Mouse (Mus musculus) megakaryocyte, embryonic 14.5 days (primary cell): ENCODE measurements around the gene Ehd2. TPM values are rescaled to one million over a fixed set of nuclear protein-coding genes. Genes with fewer than 3 reads are reported as not detected.

Experiments
- H3K27me3 ChIP-seq: replicated peaks from 2 replicates; pipeline ENCODE3; 2012; ENCODE audit warnings: inconsistent platforms
- H3K36me3 ChIP-seq: replicated peaks from 2 replicates; pipeline ENCODE3; 2012; ENCODE audit warnings: low read length, inconsistent platforms, mixed read lengths
- H3K4me1 ChIP-seq: 2 replicates; pipeline ENCODE4 v1.6.1; 2012; ENCODE audit warnings: inconsistent platforms
- H3K4me3 ChIP-seq: replicated peaks from 2 replicates; pipeline ENCODE3; 2012; ENCODE audit warnings: moderate library complexity, mild to moderate bottlenecking, inconsistent platforms
- H3K9me3 ChIP-seq: 2 replicates; pipeline ENCODE4 v1.6.1; 2012; ENCODE audit warnings: inconsistent platforms
- FLI1 ChIP-seq: IDR thresholded peaks from 2 replicates; pipeline ENCODE4 v1.6.1; 2012; ENCODE audit warnings: low read length, inconsistent platforms, mixed read lengths
- GATA1 ChIP-seq: IDR thresholded peaks from 3 replicates; pipeline ENCODE4 v1.6.1; 2012; ENCODE audit warnings: mixed read lengths, low read length, inconsistent platforms, borderline replicate concordance
- polyA plus RNA-seq: library from polyadenylated mRNA; stranded (reverse); fragments of >175 nt; gene quantifications from 2 replicates; pipeline ENCODE4 v1.2.3, GENCODE M21; 2012; ENCODE audit warnings: low replicate concordance; ENCODE audit not compliant: insufficient read depth

Ehd2 gene
- polyA plus RNA-seq, 1 experiment = 0.93 TPM

GRCm38 (mm10) chr7:15914751-15915150, 52.6 kb downstream of the Ehd2 start:
- Histone ChIP-seq H3K36me3 (peaks cover 35% of the 10 kb centered on the region), H3K4me3 (no peak overlapping the region), H3K27me3 (peaks cover 2% of the 10 kb centered on the region), H3K4me1 (peaks cover 21% of the 10 kb centered on the region), H3K9me3 (no peaks in the 10 kb centered on the region)
- TF ChIP-seq FLI1 (no peak), GATA1 (no peak)

GRCm38 (mm10) chr7:15914252-15914651, 53.1 kb downstream of the Ehd2 start:
- H3K4me1 ChIP-seq = peaks cover 16% of the 10 kb centered on the region
- no peaks in the 10 kb centered on the region for H3K9me3 ChIP-seq
- H3K27me3 ChIP-seq = peaks cover 2% of the 10 kb centered on the region
- H3K36me3 ChIP-seq = peaks cover 30% of the 10 kb centered on the region
- no peak for TF ChIP-seq FLI1
- TF ChIP-seq GATA1 = no peak
- no peak overlapping the region for H3K4me3 ChIP-seq

GRCm38 (mm10) chr7:15912183-15912582, 55.2 kb downstream of the Ehd2 start:
- H3K36me3 ChIP-seq = peaks cover 15% of the 10 kb centered on the region
- no peaks in the 10 kb centered on the region for H3K9me3 ChIP-seq
- peaks cover 11% of the 10 kb centered on the region for H3K4me1 ChIP-seq
- H3K4me3 ChIP-seq = no peak overlapping the region
- no peak for TF ChIP-seq GATA1
- no peak for TF ChIP-seq FLI1
- H3K27me3 ChIP-seq = peaks cover 5% of the 10 kb centered on the region

GRCm38 (mm10) chr7:15910521-15910920, 56.8 kb downstream of the Ehd2 start:
- peaks cover 7% of the 10 kb centered on the region for H3K27me3 ChIP-seq
- peaks cover 11% of the 10 kb centered on the region for H3K4me1 ChIP-seq
- no peaks in the 10 kb centered on the region for H3K9me3 ChIP-seq
- no peak overlapping the region for H3K4me3 ChIP-seq
- no peak for TF ChIP-seq GATA1
- no peak for TF ChIP-seq FLI1
- peaks cover 2% of the 10 kb centered on the region for H3K36me3 ChIP-seq

- no peaks in the 10 kb centered on the region for H3K9me3 ChIP-seq
- H3K4me3 ChIP-seq = no peak overlapping the region
- peaks cover 15% of the 10 kb centered on the region for H3K27me3 ChIP-seq
- peaks cover 6% of the 10 kb centered on the region for H3K4me1 ChIP-seq
- TF ChIP-seq FLI1 (no peak), GATA1 (no peak)
- no peaks in the 10 kb centered on the region for H3K36me3 ChIP-seq
These were observed 59.3 kb downstream of the Ehd2 start for GRCm38 (mm10) chr7:15907971-15908590.

- Histone ChIP-seq H3K4me3 (no peak overlapping the region), H3K27me3 (peaks cover 15% of the 10 kb centered on the region), H3K36me3 (no peaks in the 10 kb centered on the region), H3K4me1 (no peaks in the 10 kb centered on the region), H3K9me3 (no peaks in the 10 kb centered on the region)
- TF ChIP-seq GATA1 = no peak
- TF ChIP-seq FLI1 = no peak
These were observed 60.8 kb downstream of the Ehd2 start for GRCm38 (mm10) chr7:15906602-15907001.

- TF ChIP-seq FLI1 = no peak
- no peak for TF ChIP-seq GATA1
- Histone ChIP-seq H3K4me1 (no peaks in the 10 kb centered on the region), H3K9me3 (no peaks in the 10 kb centered on the region), H3K4me3 (no peak overlapping the region), H3K36me3 (no peaks in the 10 kb centered on the region), H3K27me3 (peaks cover 14% of the 10 kb centered on the region)
These were observed 61.5 kb downstream of the Ehd2 start for GRCm38 (mm10) chr7:15905861-15906260.

GRCm38 (mm10) chr7:15901366-15902048, 65.9 kb downstream of the Ehd2 start:
- no peaks in the 10 kb centered on the region for H3K9me3 ChIP-seq
- no peaks in the 10 kb centered on the region for H3K36me3 ChIP-seq
- H3K4me1 ChIP-seq = no peaks in the 10 kb centered on the region
- H3K4me3 ChIP-seq = no peak overlapping the region
- peaks cover 9% of the 10 kb centered on the region for H3K27me3 ChIP-seq
- TF ChIP-seq FLI1 (no peak), GATA1 (no peak)

Other genes starting within 250 kb of the Ehd2 start
- not detected in 2 replicates for gene Obox5, start 217.4 kb downstream of the Ehd2 start, polyA plus RNA-seq
- gene Obox6, start 127.9 kb downstream of the Ehd2 start, polyA plus RNA-seq = not detected in 2 replicates
- 0.12 TPM in 1 of 2 replicates, not detected in the other for gene Crx, start 87.6 kb downstream of the Ehd2 start, polyA plus RNA-seq
- gene Crxos, start 85.0 kb downstream of the Ehd2 start, polyA plus RNA-seq = not detected in 2 replicates
- 1,012 and 1,066 TPM in 2 replicates for gene Selenow, start 45.2 kb downstream of the Ehd2 start, polyA plus RNA-seq
- 159 and 504 TPM in 2 replicates for gene Nop53, start 21.5 kb downstream of the Ehd2 start, polyA plus RNA-seq
- gene Bicra, start 80.4 kb upstream of the Ehd2 start, polyA plus RNA-seq = 30.6 and 132 TPM in 2 replicates
- gene Zfp541, start 94.2 kb upstream of the Ehd2 start, polyA plus RNA-seq = 0.15 TPM in 1 of 2 replicates, not detected in the other
- gene Napa, start 130.9 kb upstream of the Ehd2 start, polyA plus RNA-seq = 161 and 318 TPM in 2 replicates
- 5.7 and 14.1 TPM in 2 replicates for gene Kptn, start 152.3 kb upstream of the Ehd2 start, polyA plus RNA-seq
- gene Slc8a2, start 162.3 kb upstream of the Ehd2 start, polyA plus RNA-seq = not detected in 2 replicates
- 1.4 TPM in 1 of 2 replicates, not detected in the other for gene Meis3, start 207.5 kb upstream of the Ehd2 start, polyA plus RNA-seq